Comparison of ENCODE assay signal across 9 mouse cellular contexts in the genomic region with DNA sequence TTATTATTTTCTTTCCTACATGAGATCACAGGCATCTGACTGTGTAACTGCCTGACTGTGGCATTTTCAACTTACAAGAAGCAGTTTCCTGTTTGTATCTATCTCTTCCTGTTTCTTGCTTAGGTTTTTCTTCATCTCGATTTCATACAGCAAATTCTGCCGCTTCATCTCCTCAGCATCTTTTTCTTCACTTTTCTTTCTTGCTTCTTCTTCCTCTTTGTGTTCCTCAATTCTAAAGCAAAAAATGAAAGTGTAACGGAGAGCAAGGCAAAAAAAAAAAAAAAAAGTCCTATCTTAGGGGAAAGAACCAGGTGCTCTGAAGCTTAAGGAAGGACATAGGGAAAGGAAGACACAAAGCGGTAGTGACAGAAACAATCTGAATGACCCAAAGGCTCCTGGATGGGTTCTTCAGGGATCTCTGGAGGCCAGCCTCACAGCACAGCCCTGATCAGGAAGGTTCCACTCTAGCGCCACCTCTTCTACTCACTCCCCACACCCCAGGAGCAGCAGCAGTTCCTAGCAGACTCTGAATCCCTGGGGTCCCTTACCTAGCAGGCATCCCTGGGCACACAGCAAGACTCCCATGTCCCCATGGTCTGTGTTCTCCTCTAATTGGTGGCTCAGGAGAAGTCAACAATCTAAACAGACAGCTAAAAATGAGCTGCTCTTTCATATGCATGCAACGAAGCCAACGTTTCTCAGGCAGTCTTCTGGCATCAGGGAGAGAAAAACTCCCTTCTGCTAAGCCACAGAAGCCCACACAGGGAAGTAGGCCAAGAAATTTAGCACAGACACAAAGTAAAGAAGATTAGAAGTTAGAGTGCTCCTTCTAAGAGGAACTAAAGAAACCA. TPM values are rescaled to one million over a fixed set of nuclear protein-coding genes. Genes with fewer than 3 reads are reported as not detected.
DNase-seq lines count a peak whose midpoint lies in the region; ATAC-seq and TF ChIP-seq lines count a peak whose summit lies in the region.
"Had no signal": no experiment of that assay in that cellular context is flagged by ENCODE, and none has a peak within 500 bp of the region (broad histone marks: within the 10 kb centered on the region; RNA-seq: fewer than 3 reads in every experiment).

No protein-coding gene starts in this region.

- H3K9ac ChIP-seq in midbrain, embryonic 14.5 days (replicated peaks; ENCODE audit: low read length), result no peak overlapping the region

- no peak overlapping the region for H3K4me2 ChIP-seq in midbrain, embryonic 14.5 days (ENCODE audit: low read length)
- H3K4me2 ChIP-seq: liver, embryonic 11.5 days had no signal

- H3K27ac ChIP-seq in spleen, adult 2 months (ENCODE audit: insufficient read depth, low read length), result peak overlapping the region; percentile 77
- peak overlapping the region; percentile 37 for H3K27ac ChIP-seq in bone marrow macrophage, adult 2 months (ENCODE audit: insufficient read depth, low read depth, low read length)
- H3K27ac ChIP-seq in midbrain, embryonic 14.5 days (replicated peaks; ENCODE audit: low read depth, low read length), result no peak overlapping the region

- TF ChIP-seq CTCF in spleen, adult 2 months (IDR thresholded peaks at IDR 0.05; ENCODE audit: extremely low read depth, insufficient read depth, insufficient read length, insufficient replicate concordance), result no peak
- TF ChIP-seq CTCF in bone marrow macrophage, adult 2 months (IDR thresholded peaks at IDR 0.05; ENCODE audit: low read depth, low read length), result no peak

- DNase-seq in spleen, adult 2 months (ENCODE audit: low read depth in 1 of 2, low spot score in 2 of 2), result peak; percentile 5 to 33
- DNase-seq in spleen, adult 12 weeks (ENCODE audit: low spot score), result no peak
- peak; percentile 5 to 10 for DNase-seq in natural killer cell, adult 2 months (ENCODE audit: low spot score in 2 of 2)
- no peak for DNase-seq in ovary, postnatal 36 days (ENCODE audit: low spot score)
- DNase-seq in adrenal gland, adult (ENCODE audit: inconsistent age in 2 of 2, low spot score in 1 of 2), result no peak
- DNase-seq in midbrain, embryonic 14.5 days, result no peak

- no peak for ATAC-seq in midbrain, embryonic 14.5 days (ENCODE audit: low FRiP score, low TSS enrichment)
- ATAC-seq: forebrain, embryonic 14.5 days had no signal

- no peaks in the 10 kb centered on the region for H3K9me3 ChIP-seq in midbrain, embryonic 14.5 days (ENCODE audit: control insufficient read depth, low read length)

- WGBS in spleen, adult 2 months, result 16% methylated on average over 7 of the region's 7 CpGs
- 79% methylated on average over 7 of the region's 7 CpGs for WGBS in midbrain, embryonic 14.5 days

- TF ChIP-seq POLR2A in spleen, adult 2 months (IDR thresholded peaks at IDR 0.05; ENCODE audit: low read depth, low read length), result no peak
- TF ChIP-seq POLR2A in bone marrow macrophage, adult 2 months (IDR thresholded peaks at IDR 0.05; ENCODE audit: borderline replicate concordance, low read depth, low read length), result no peak

- H3K4me3 ChIP-seq in spleen, adult 2 months (ENCODE audit: extremely low read depth, insufficient read depth, insufficient read length), result peak overlapping the region; percentile 29
- no peak overlapping the region for H3K4me3 ChIP-seq in bone marrow macrophage, adult 2 months (ENCODE audit: insufficient read depth, low read length)
- H3K4me3 ChIP-seq in midbrain, embryonic 14.5 days (replicated peaks; ENCODE audit: low read depth, low read length), result no peak overlapping the region

- H3K4me1 ChIP-seq in spleen, adult 2 months (ENCODE audit: control insufficient read depth, insufficient read depth, insufficient read length), result peaks cover 5% of the 10 kb centered on the region; the same call in 1 of the 2 replicates
- peaks cover 13% of the 10 kb centered on the region for H3K4me1 ChIP-seq in bone marrow macrophage, adult 2 months (ENCODE audit: control insufficient read depth, insufficient read depth, low read length)
- no peaks in the 10 kb centered on the region for H3K4me1 ChIP-seq in midbrain, embryonic 14.5 days (ENCODE audit: control insufficient read depth, insufficient read depth, low read length)

- no peaks in the 10 kb centered on the region for H3K36me3 ChIP-seq in spleen, adult 2 months (ENCODE audit: control insufficient read depth, insufficient read depth, low read length)
- H3K36me3 ChIP-seq in midbrain, embryonic 14.5 days (ENCODE audit: control insufficient read depth, insufficient read depth, low read length), result peaks cover 23% of the 10 kb centered on the region

- no peaks in the 10 kb centered on the region for H3K27me3 ChIP-seq in spleen, adult 2 months (ENCODE audit: control insufficient read depth, insufficient read depth, low read length)
- no peaks in the 10 kb centered on the region for H3K27me3 ChIP-seq in midbrain, embryonic 14.5 days (ENCODE audit: control insufficient read depth, insufficient read depth, low read length)

RNA-seq across cellular contexts. Expression of gene Ccdc173, which starts 11.2 kb away (rescaled TPM):
- 0.08 TPM in 1 of 2 replicates, not detected in the other for polyA plus RNA-seq in spleen, adult 2 months (2012; rRNA removed)
- 3.7 and 4.5 TPM in 2 replicates for polyA plus RNA-seq in bone marrow macrophage, adult 2 months (2012; ENCODE audit: insufficient read depth, insufficient read length, missing spikeins)
- 2.5 and 3.0 TPM in 2 replicates for polyA plus RNA-seq in midbrain, embryonic 14.5 days (2014; fragmentation: Nextera tagmentation; extraction: Ambion mirVana)

RNA-seq across cellular contexts. Expression of gene Phospho2, which starts 11.2 kb away (rescaled TPM):
- polyA plus RNA-seq in spleen, adult 2 months (2012; rRNA removed), result 34.2 and 74.5 TPM in 2 replicates
- 16.7 and 17.1 TPM in 2 replicates for polyA plus RNA-seq in bone marrow macrophage, adult 2 months (2012; ENCODE audit: insufficient read depth, insufficient read length, missing spikeins)
- polyA plus RNA-seq in midbrain, embryonic 14.5 days (2014; fragmentation: Nextera tagmentation; extraction: Ambion mirVana), result 33.4 and 49.4 TPM in 2 replicates

RNA-seq across cellular contexts. Expression of gene Klhl23, which starts 43.5 kb away (rescaled TPM):
- polyA plus RNA-seq in spleen, adult 2 months (2012; rRNA removed), result 1.4 and 1.9 TPM in 2 replicates
- 0.23 and 0.39 TPM in 2 replicates for polyA plus RNA-seq in bone marrow macrophage, adult 2 months (2012; ENCODE audit: insufficient read depth, insufficient read length, missing spikeins)
- 75.3 and 85.9 TPM in 2 replicates for polyA plus RNA-seq in midbrain, embryonic 14.5 days (2014; fragmentation: Nextera tagmentation; extraction: Ambion mirVana)

RNA-seq across cellular contexts. Expression of gene Ppig, which starts 55.9 kb away (rescaled TPM):
- 0.62 and 1.4 TPM in 2 replicates for polyA plus RNA-seq in spleen, adult 2 months (2012; rRNA removed)
- 134 and 138 TPM in 2 replicates for polyA plus RNA-seq in bone marrow macrophage, adult 2 months (2012; ENCODE audit: insufficient read depth, insufficient read length, missing spikeins)
- 91.2 and 95.9 TPM in 2 replicates for polyA plus RNA-seq in midbrain, embryonic 14.5 days (2014; fragmentation: Nextera tagmentation; extraction: Ambion mirVana)

Comparison
In these comparisons a context has a peak if more than half of its experiments do, and no peak if none do; other contexts are left out.
1. DNase-seq: peak in spleen, adult 2 months (2 of 2) and natural killer cell, adult 2 months (2 of 2); none in spleen, adult 12 weeks (single experiment), ovary, postnatal 36 days (single experiment), adrenal gland, adult (0 of 2) and midbrain, embryonic 14.5 days (single experiment).
2. RNA of gene Klhl23, which starts 43.5 kb away (polyA plus RNA-seq): 75.3 to 85.9 TPM in midbrain, embryonic 14.5 days; 1.4 to 1.9 TPM in spleen, adult 2 months and 0.23 to 0.39 TPM in bone marrow macrophage, adult 2 months; every median in the first group is over 10 times any median in the second.